Mouse (Mus musculus) embryo, embryonic 9.5 days (tissue): ENCODE measurements at regions not wholly inside any gene's neighbourhood (a gene's known extent, or its start where the extent isn't known, plus 50 kb on each side); places are given as distances from the start of the nearest gene placed in this dataset.

Experiments
- DNase-seq: peaks from one replicate; pipeline ENCODE4 v3.0.0-alpha.2; 2017; ENCODE audit errors: extremely low spot score

DNA sequence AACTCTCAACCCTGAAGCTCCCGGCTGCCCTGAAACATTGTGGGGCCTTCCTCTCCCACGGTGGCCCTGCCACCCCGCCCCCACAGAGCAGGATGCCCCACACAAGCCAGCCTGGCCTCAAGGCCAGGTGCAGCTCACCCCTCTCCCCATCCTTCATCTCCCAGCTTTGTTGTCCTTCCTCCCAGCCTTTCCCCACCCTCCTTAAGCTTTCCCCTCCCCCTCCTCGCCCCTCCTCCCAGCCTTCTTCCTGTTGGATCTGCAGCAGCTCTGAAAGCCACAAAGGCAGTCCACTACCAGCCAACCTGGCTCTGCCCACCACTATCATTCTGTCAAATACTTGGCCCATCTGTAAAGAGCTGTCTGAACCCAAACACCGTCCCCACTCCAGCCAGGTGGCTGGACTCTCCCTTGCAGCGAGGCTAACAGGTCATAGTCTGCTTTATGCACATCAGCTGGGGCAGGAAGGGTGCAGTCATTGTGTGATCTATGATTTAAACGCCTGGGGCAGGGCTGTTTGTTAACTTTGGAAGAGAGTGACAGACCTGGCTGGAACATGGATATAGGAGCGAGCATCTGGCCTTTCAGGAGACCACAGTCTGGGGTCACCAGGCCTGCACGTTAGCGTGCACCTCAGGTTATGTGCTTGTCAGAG lies 119.9 kb upstream of the Atp6ap2 start:
- peak; percentile 62 for DNase-seq

DNA sequence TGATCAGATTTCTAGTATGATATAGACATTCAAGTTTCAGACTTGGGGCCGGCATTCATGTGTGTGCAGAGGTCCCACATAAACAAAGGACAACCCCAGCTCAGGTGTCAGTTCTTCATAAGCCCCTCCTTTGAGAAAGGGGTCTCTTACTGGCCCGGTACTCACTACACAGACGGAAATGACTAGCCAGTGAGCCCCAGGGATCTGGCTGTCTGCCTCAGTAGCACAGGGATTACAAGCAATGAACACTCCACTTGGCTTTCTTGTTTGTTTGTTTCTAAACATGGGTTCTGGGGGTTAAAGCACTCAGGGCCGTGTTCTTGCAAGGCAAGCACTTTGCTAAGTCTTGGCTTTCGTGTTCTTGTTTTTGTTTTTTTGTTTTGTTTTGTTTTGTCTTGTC lies 115.3 kb upstream of the Atp6ap2 start:
- no peak for DNase-seq

DNA sequence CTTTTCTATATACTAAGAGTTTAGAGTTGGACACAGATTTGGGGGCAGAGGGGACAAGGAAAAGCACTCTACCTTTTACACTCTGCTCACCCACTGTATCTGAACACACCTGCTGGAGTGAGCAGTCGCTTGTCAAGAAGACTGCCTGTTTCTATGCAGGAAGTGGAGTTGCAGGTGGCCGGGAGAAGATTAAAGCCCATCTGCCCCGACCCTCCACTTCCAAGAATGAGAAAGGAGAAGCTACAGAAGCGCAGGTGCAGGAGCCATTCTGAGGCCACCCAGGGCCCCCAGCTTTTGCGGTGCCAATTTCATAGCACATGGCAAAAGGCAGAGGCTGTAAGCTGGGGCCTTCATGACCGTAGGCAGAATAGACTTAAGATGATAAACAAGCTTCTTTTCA lies 108.4 kb upstream of the Atp6ap2 start:
- DNase-seq: no peak

DNA sequence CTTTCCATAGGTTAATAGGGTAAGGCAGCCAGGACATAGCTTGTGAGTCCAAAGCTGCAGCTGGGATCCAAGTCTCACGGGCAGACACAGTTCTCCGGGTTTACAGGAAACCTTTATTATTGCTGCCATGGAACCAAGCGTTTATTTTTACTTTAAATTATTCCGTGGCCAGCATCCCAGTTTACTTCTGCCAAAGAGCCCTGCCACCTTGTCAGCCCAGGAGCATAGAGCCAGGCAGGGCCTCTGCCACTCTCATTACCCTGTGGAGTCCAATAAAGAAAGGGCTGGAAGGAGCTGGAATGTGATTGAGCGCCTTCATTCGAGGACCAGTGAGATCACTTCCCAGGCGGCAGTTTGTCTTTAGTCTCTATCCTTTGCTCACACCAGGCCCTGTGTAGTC lies 96.6 kb upstream of the Atp6ap2 start:
- DNase-seq: no peak

DNA sequence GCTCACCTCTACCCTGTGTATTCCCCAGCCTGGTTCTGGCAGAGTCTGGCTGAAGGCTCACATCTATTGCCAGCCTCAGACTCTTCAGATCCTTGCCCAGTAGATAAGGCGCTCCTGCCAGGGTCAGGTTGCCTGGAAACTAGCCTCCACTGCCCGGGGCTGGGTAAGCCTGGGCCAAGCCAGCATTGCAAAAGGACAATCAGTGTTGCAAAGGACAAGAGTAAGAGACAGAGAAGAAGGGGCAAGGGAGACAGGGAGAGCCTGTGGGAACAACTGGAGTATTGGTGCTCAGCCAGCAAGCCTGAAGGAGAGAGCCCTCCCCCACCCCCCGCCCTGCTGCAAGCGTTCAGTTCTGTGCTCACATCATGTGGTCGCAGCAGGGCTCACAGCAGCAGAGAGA lies 94.4 kb upstream of the Atp6ap2 start:
- no peak for DNase-seq

DNA sequence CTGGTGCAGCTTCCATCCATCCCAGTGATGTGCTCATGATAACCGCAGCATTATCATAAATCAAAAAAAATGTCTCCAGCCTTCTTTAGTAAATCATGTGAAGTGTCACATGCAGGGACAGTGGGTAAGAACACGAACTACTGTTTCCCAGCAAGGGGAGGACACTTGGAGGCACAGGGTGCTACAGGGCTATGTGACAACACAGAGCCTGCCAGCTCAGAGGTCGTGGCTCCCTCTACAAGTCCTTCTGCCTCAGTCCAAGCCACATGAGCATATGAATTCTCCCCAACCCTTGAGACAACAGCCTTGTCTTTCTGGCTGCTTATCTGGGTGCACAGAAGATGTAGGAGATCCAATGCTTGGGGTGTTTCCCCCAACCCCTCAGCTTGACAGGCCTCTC lies 93.7 kb upstream of the Atp6ap2 start:
- DNase-seq: no peak

DNA sequence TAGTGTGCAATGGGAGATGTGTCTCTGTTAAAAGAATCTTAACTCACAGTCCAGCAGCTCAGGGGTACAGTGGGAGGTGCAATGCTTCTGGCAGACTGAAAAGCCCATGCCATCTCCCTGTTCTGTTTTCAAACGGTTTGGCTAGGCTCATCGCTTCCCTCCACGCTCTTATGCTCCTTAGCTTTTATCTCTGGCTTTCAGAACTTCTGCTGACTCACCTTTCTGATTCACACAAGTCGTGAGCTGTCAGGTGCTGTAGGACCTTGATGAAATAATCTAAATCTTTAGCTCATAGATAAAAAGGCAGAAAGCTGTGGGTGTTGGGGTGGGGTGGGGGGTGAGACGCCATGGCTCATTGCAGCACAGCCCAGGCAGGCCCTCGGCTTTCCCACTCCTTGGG lies 93.1 kb upstream of the Atp6ap2 start:
- DNase-seq: no peak

DNA sequence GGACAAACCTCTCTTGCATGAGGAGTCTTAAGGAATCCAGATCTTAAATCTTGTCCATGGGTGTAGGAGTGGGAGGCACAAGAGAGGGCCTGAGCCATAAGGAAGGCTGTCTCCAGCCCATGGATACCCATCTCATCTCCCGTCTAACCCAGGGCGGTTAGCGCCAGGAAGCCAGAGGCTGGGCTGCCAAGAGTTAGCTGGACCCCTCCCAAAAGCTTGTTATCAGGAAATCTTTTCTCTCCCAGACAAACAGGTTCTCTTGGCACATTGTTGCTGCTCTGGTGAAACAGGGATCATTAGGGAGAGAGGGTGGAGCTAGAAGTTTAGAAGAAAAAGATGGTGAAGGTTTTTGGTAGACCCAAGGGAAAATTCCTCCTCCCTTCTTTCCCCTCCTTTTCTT lies 87.0 kb upstream of the Atp6ap2 start:
- DNase-seq: no peak

DNA sequence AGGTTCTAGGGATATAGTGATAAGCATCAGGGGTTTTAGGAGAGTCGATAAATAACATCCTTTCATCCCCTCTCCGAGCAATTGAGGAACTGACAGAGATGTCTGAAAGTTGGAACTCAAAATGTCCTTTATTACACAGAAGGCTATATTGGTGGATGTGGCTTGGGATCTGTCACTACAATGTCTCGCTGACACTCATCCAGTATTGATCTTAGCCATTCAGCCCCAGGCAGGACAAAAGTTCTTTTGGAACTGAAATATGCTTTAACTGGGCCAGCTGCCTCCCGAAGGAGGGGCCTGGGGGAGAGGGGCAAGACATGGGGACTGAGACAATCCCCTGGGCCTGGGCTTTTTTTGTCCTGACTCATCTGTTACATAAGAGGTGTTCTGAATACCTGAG lies 85.2 kb upstream of the Atp6ap2 start:
- DNase-seq: no peak

DNA sequence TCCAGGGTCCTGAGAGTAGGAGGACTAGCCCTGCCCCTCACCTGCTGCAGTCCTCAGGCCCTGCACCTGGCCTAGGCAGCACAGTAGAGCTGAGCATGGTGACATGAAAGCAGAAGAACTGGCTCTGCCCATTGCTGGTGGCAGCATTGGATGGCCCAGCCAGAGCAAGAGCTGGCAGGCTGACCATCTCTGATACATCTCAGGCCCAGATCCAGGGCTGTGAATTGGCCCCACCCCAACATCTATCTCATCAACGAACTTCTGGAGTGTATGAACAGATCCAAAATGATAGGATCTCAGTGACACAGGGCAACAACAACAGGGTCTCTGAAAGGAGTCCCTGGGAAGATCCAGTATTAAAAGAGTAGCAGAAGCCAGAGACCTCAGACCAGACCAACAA lies 84.0 kb upstream of the Atp6ap2 start:
- no peak for DNase-seq

DNA sequence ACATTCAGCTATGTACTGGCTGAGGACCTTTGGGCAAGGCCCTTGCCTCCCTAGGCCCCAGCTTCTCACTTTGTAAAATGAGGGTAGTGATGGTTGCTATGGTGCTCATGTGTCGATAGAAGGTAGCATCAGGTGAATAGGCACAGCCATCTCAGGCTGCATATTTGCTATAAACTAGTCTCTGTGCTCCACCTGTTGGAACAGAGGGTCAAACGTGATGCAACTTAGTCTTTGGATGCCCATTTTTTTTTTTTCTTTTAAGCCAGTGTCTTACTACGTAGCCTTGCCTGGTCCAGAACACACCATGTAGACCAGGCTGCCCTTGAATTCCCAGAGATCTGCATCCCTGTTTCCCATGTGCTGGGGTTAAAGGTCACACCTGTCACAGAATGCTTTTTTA lies 76.5 kb upstream of the Atp6ap2 start:
- no peak for DNase-seq

DNA sequence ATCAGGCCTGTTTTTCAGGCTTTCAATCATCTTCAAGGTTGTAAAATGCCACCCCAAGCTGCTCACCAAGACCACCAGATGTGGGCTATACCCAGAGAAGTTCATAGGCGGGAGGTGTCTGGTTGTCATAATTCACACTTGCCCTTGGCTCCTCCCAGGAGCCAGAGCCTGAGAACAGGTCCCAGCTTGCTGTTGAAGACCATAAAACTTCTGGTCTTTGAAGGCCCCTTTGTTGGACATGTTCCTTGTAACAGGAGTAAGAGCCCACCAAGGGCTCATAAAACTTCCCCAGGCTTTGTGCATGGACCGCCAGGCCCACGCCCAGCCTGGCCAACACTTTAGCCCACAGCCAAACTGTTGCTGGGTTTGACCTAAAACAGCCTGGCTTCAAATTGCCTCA lies 62.6 kb upstream of the Atp6ap2 start:
- no peak for DNase-seq

DNA sequence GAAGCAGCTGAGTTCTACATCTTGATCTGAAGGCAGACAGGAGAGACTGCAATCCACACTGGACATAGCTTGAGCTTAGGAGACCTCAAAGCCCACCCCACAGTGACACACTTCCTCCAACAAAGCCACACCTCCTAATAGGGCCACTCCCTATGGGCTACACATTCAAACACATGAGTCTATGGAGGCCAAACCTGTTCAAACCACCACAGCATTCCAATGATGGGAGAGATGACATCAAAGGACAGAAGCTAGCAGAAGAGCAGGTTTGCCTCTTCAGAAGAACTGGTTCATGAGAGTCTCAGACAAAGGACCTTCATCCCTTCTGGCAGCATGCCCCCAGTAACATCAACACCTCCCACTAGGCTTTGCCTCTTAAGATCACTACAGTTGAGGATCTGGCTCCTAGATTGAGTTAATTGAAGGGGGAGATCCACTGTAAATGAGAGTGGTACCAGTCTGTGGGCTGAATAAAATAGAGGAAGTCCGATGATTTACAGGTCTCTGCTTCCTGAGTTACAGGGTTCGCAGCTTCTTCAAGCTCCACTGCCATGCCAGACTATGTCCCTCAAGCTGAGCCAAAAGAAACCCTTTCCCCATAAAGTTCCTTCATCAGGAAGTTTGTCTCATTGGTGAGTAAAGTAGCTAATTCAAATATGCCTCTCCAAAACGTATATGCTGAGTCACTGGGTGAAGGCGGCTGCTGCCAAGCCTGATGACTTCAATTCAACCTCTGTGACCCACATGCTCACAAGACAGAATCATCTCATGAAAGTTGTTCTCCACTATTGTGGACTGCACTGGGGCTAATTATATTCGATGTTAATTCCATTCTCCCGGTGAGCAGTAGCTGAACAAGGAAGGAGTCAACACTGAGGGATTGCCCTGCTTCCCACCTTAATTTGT lies 56.9 kb upstream of the Atp6ap2 start:
- no peak for DNase-seq
